Mouse (Mus musculus): ENCODE results near the gene Odf4. TPM values are rescaled to one million over a fixed set of nuclear protein-coding genes. Genes with fewer than 3 reads are reported as not detected.

Odf4 gene
- polyA plus RNA-seq, 2 experiments: not detected

DNA sequence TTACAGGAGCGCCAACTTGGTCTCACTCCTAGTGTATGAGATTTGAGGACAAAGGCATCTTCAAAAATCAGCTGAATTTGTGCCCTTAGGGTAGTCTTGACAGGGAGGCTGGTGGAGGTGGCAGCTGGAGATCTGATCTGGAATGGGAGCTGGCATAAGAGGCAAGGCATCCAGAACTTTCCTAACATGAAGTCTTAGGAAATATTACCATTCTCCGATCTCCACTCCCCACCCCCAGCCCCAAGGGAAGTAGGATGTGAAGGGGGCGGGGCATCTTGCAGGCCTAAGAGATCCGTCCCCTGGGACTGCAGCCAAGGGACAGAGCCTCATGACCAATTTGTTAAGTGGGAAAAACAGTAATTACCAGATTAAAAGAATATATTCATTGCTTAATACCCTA lies 43.4 kb upstream of the Odf4 start:
- Histone ChIP-seq H3K27ac (replicated peaks; ENCODE audit: low read depth, low read length) (no peak overlapping the region), H3K9ac (ENCODE audit: low read depth, low read length, severe bottlenecking) (no peak overlapping the region), H3K36me3 (ENCODE audit: control insufficient read depth, insufficient read depth, low read length) (no peaks in the 10 kb centered on the region), H3K4me3 (replicated peaks; ENCODE audit: low read length) (no peak overlapping the region), H3K9me3 (ENCODE audit: control insufficient read depth, low read length) (no peaks in the 10 kb centered on the region), H3K4me1 (ENCODE audit: control insufficient read depth, insufficient read depth, low read length) (peaks cover 9% of the 10 kb centered on the region), H3K4me2 (replicated peaks; ENCODE audit: low read depth, low read length, severe bottlenecking) (no peak overlapping the region), H3K27me3 (ENCODE audit: control insufficient read depth, insufficient read depth, low read length) (no peaks in the 10 kb centered on the region)
- whole genome bisulfite sequencing: 68% methylated on average over 4 of the region's 4 CpGs
- no peak for TF ChIP-seq POLR2A (IDR thresholded peaks at IDR 0.05; ENCODE audit: borderline replicate concordance, extremely low read depth, insufficient read depth, insufficient read length)
- ATAC-seq (ENCODE audit: low FRiP score, low read depth) (no peak), DNase-seq (ENCODE audit: low spot score) (no peak)

DNA sequence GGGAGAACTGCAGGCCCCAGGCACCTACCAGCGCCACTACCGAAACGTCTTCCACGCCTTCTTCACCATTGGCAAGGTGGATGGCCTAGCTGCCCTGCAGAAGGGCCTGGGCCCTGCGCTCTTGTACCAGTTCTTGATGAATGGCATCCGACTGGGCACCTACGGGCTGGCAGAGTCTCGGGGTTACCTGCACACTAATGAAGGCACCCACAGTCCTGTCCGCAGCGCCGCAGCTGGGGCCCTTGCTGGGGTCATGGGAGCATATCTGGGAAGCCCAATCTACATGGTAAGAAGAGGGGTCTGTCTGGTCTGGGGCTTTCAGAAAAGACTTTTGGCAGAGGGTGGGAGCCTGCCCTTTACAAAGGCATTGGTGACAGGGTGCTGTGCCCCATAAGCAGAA lies 41.9 kb upstream of the Odf4 start:
- Histone ChIP-seq H3K9ac (ENCODE audit: low read depth, low read length, severe bottlenecking) (no peak overlapping the region), H3K4me1 (ENCODE audit: control insufficient read depth, insufficient read depth, low read length) (peaks cover 5% of the 10 kb centered on the region), H3K4me2 (replicated peaks; ENCODE audit: low read depth, low read length, severe bottlenecking) (no peak overlapping the region), H3K27me3 (ENCODE audit: control insufficient read depth, insufficient read depth, low read length) (no peaks in the 10 kb centered on the region), H3K4me3 (replicated peaks; ENCODE audit: low read length) (no peak overlapping the region), H3K9me3 (ENCODE audit: control insufficient read depth, low read length) (no peaks in the 10 kb centered on the region), H3K36me3 (ENCODE audit: control insufficient read depth, insufficient read depth, low read length) (no peaks in the 10 kb centered on the region), H3K27ac (replicated peaks; ENCODE audit: low read depth, low read length) (no peak overlapping the region)
- TF ChIP-seq POLR2A (IDR thresholded peaks at IDR 0.05; ENCODE audit: borderline replicate concordance, extremely low read depth, insufficient read depth, insufficient read length): no peak
- DNase-seq (ENCODE audit: low spot score) (no peak), ATAC-seq (ENCODE audit: low FRiP score, low read depth) (no peak)
- 88% methylated on average over 11 of the region's 11 CpGs for WGBS

DNA sequence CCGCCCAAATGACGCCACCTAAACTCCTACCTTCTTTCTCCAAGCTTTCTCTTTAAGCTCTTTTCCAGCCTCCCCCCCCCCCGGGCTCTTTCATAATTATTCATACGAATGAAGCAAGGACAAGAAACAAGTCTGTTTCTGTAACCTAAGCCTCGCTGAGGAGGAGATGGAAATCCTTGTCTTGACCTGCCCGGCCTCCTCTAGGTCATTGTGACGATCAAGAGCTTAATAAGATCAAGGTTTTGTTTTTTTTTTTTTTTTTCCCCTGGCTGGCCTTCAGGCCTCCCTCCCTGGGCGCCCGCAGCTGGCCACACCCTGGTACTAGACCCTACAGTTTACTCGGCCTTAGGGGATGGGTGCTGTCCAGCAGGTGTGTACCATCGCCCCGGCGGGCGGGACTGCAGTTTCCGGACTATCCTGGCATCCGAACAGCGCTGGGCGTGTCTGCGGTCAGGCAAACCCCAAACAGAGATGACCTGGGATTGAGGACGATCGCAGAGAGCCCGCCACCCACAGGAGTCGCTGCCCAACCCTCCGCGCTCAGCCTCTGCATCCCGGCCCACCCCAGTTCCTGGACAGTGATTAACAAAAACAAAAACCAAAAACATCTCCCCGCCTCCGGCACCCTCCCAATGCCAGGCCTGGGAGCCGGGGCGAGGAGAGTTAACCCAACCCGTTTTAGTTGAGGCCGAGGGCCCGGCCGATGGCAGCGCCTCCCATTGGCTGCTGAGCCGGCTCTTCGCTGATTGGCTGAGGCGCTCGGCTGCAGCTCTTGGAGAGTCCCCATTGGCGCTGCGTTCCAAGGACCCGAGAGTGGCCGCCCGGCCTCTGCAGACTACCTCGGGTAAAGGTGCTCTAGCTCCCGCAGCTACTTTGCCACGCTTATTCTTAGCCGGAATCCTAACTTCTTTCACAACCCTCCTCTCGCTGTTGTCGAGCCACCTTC lies 40.7 kb upstream of the Odf4 start, which contains the start of gene Slc25a35:
Gene Slc25a35 (plus strand): TSS at position 795 of the 946 bp plus-strand sequence.
- Histone ChIP-seq H3K4me1 (ENCODE audit: control insufficient read depth, insufficient read depth, low read length) (peaks cover 5% of the 10 kb centered on the region), H3K27ac (replicated peaks; ENCODE audit: low read depth, low read length) (no peak within 1 kb of the TSS), H3K36me3 (ENCODE audit: control insufficient read depth, insufficient read depth, low read length) (no peaks in the 10 kb centered on the region), H3K9me3 (ENCODE audit: control insufficient read depth, low read length) (no peaks in the 10 kb centered on the region), H3K27me3 (ENCODE audit: control insufficient read depth, insufficient read depth, low read length) (no peaks in the 10 kb centered on the region), H3K4me2 (replicated peaks; ENCODE audit: low read depth, low read length, severe bottlenecking) (peak within 1 kb of the TSS; percentile 95), H3K9ac (ENCODE audit: low read depth, low read length, severe bottlenecking) (peak within 1 kb of the TSS; percentile 60), H3K4me3 (replicated peaks; ENCODE audit: low read length) (peak within 1 kb of the TSS; percentile 60)
- ATAC-seq (ENCODE audit: low FRiP score, low read depth) (peak; percentile 97), DNase-seq (ENCODE audit: low spot score) (peak; percentile 89)
- under 1% methylated on average over 50 of the region's 50 CpGs for WGBS
- TF ChIP-seq POLR2A (IDR thresholded peaks at IDR 0.05; ENCODE audit: borderline replicate concordance, extremely low read depth, insufficient read depth, insufficient read length): no peak

- Histone ChIP-seq H3K27ac (replicated peaks; ENCODE audit: low read depth, low read length) (no peak overlapping the region), H3K9ac (ENCODE audit: low read depth, low read length, severe bottlenecking) (no peak overlapping the region), H3K9me3 (ENCODE audit: control insufficient read depth, low read length) (no peaks in the 10 kb centered on the region), H3K4me3 (replicated peaks; ENCODE audit: low read length) (no peak overlapping the region), H3K4me2 (replicated peaks; ENCODE audit: low read depth, low read length, severe bottlenecking) (no peak overlapping the region), H3K4me1 (ENCODE audit: control insufficient read depth, insufficient read depth, low read length) (peaks cover 5% of the 10 kb centered on the region), H3K27me3 (ENCODE audit: control insufficient read depth, insufficient read depth, low read length) (no peaks in the 10 kb centered on the region), H3K36me3 (ENCODE audit: control insufficient read depth, insufficient read depth, low read length) (no peaks in the 10 kb centered on the region)
- DNase-seq (ENCODE audit: low spot score) (no peak), ATAC-seq (ENCODE audit: low FRiP score, low read depth) (no peak)
- no peak for TF ChIP-seq POLR2A (IDR thresholded peaks at IDR 0.05; ENCODE audit: borderline replicate concordance, extremely low read depth, insufficient read depth, insufficient read length)
- WGBS: 47% methylated on average over 1 of the region's 1 CpGs
Observed at GRCm38 (mm10) chr11:68966554-68966953, 39.7 kb upstream of the Odf4 start.

DNA sequence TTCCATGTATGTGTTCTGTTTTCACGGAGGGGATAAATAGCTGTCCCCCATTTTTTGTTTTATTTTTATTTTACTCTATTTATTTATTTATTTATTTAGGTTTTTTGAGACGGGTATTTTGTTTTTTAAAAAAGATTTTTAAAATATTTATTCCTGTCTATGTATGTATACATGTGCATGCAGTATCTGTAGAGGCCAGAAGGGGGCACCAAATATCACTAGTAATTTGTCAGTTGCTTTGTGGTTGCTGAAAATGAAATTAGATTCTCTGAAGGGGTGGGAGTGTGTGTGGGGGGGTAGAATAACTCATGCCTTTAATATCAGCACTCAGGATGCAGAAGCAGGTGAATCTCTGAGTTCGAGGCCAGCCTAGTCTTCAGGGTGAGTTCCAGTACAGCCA lies 39.0 kb upstream of the Odf4 start:
- H3K36me3 ChIP-seq (ENCODE audit: control insufficient read depth, insufficient read depth, low read length): no peaks in the 10 kb centered on the region
- no peaks in the 10 kb centered on the region for H3K27me3 ChIP-seq (ENCODE audit: control insufficient read depth, insufficient read depth, low read length)
- no peak for TF ChIP-seq POLR2A (IDR thresholded peaks at IDR 0.05; ENCODE audit: borderline replicate concordance, extremely low read depth, insufficient read depth, insufficient read length)
- H3K4me2 ChIP-seq (replicated peaks; ENCODE audit: low read depth, low read length, severe bottlenecking): no peak overlapping the region
- H3K4me3 ChIP-seq (replicated peaks; ENCODE audit: low read length): no peak overlapping the region
- DNase-seq (ENCODE audit: low spot score): peak; percentile 68
- WGBS: 38% methylated on average over 3 of the region's 3 CpGs
- ATAC-seq (ENCODE audit: low FRiP score, low read depth): no peak
- H3K27ac ChIP-seq (replicated peaks; ENCODE audit: low read depth, low read length): no peak overlapping the region
- H3K9ac ChIP-seq (ENCODE audit: low read depth, low read length, severe bottlenecking): no peak overlapping the region
- H3K4me1 ChIP-seq (ENCODE audit: control insufficient read depth, insufficient read depth, low read length): peaks cover 5% of the 10 kb centered on the region
- H3K9me3 ChIP-seq (ENCODE audit: control insufficient read depth, low read length): no peaks in the 10 kb centered on the region

Measured in limb, embryonic 14.5 days (tissue).